Mouse (Mus musculus) intestine, embryonic 15.5 days (tissue): ENCODE results near the gene Ttc27. TPM values are rescaled to one million over a fixed set of nuclear protein-coding genes. Genes with fewer than 3 reads are reported as not detected.

ENCODE experiments used
- ATAC-seq: fragments of 200-750 bp; cut with Nextera tagmentation; 2 replicates; pipeline ENCODE4 v1.8.0; 2017; ENCODE audit warnings: moderate TSS enrichment, moderate library complexity
- H3K27ac ChIP-seq: fragments of 300-500 bp; sonication (generic); 2 replicates; pipeline ENCODE4 v1.5.1; 2015; ENCODE audit warnings: mild to moderate bottlenecking, inconsistent platforms
- H3K27me3 ChIP-seq: fragments of 300-500 bp; sonication (generic); replicated peaks from 2 replicates; pipeline ENCODE4 v1.6.1; 2015; ENCODE audit warnings: inconsistent platforms
- H3K36me3 ChIP-seq: fragments of 300-500 bp; sonication (generic); 2 replicates; pipeline ENCODE4 v1.6.1; 2015; ENCODE audit warnings: inconsistent platforms
- H3K4me1 ChIP-seq: fragments of 300-500 bp; sonication (generic); replicated peaks from 2 replicates; pipeline ENCODE4 v1.6.1; 2015; ENCODE audit warnings: inconsistent platforms
- H3K4me2 ChIP-seq: fragments of 300-500 bp; sonication (generic); replicated peaks from 2 replicates; pipeline ENCODE4 v1.6.1; 2015; ENCODE audit warnings: mild to moderate bottlenecking, inconsistent platforms
- H3K4me3 ChIP-seq: fragments of 300-500 bp; sonication (generic); replicated peaks from 2 replicates; pipeline ENCODE4 v1.5.1; 2015; ENCODE audit warnings: inconsistent platforms
- H3K9ac ChIP-seq: fragments of 300-500 bp; sonication (generic); 2 replicates; pipeline ENCODE4 v1.6.1; 2015; ENCODE audit warnings: inconsistent platforms
- H3K9me3 ChIP-seq: fragments of 300-500 bp; sonication (generic); 2 replicates; pipeline ENCODE4 v1.6.1; 2016; ENCODE audit warnings: inconsistent platforms
- WGBS: fragments of 180-500 bp; shearing (Covaris S2); methylation state at CpG from one replicate; pipeline ENCODE4 v1.1.7; 2015; 5-methylcytosine and 5-hydroxymethylcytosine counted together
- polyA plus RNA-seq: library from polyadenylated mRNA; unstranded; fragments of >200 nt; fragmentation: Nextera tagmentation; extraction: Ambion mirVana; gene quantifications from 2 replicates; pipeline ENCODE4 v1.2.1, GENCODE M21; 2015

Ttc27 gene
- polyA plus RNA-seq, 1 experiment from 2014 or later = 22.8 TPM

- 71% methylated on average over 1 of the region's 1 CpGs for WGBS
- no peaks in the 10 kb centered on the region for H3K9me3 ChIP-seq
- no peak; the same call in 1 of the 2 replicates for ATAC-seq
- H3K27me3 ChIP-seq = no peaks in the 10 kb centered on the region
- no peaks in the 10 kb centered on the region for H3K36me3 ChIP-seq
- H3K9ac ChIP-seq = no peak overlapping the region
- peak overlapping the region; percentile 14; the same call in 1 of the 2 replicates for H3K27ac ChIP-seq
- peaks cover 7% of the 10 kb centered on the region; the same call in 1 of the 2 replicates for H3K4me1 ChIP-seq
- peak overlapping the region; percentile 27; the same call in 1 of the 2 replicates for H3K4me2 ChIP-seq
- no peak overlapping the region for H3K4me3 ChIP-seq
These were observed 186.8 kb downstream of the Ttc27 start for GRCm38 (mm10) chr17:74904332-74904687.

GRCm38 (mm10) chr17:74904956-74905355, 187.4 kb downstream of the Ttc27 start:
- Histone ChIP-seq H3K4me1 (peaks cover 7% of the 10 kb centered on the region; the same call in 1 of the 2 replicates), H3K9me3 (no peaks in the 10 kb centered on the region), H3K4me2 (no peak overlapping the region), H3K4me3 (no peak overlapping the region), H3K27me3 (no peaks in the 10 kb centered on the region), H3K36me3 (no peaks in the 10 kb centered on the region), H3K9ac (no peak overlapping the region), H3K27ac (no peak overlapping the region)
- ATAC-seq = no peak
- 93% methylated on average over 3 of the region's 3 CpGs for WGBS

DNA sequence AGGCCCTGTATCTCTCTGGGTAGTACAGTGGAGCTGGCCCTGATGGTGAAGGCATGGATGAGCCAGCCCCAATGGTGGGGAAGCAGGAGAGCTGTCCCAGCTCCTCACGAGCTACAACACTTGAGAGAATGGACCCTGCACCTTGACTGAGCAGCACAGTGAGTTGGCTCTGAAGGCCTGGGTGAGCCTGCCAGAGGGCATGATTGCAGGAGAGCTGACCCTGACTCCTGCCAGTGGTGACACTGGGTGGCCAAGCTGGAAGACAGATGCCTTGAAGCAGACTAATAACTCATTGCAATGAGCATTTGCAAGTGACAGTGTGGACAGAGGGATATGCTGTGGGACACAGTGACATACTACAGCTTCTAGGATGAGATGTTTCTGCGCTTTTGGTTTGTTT, 195.5 kb downstream of the Ttc27 start:
- WGBS = 94% methylated on average over 2 of the region's 2 CpGs
- Histone ChIP-seq H3K9me3 (no peaks in the 10 kb centered on the region), H3K4me3 (no peak overlapping the region), H3K4me2 (no peak overlapping the region), H3K4me1 (no peaks in the 10 kb centered on the region), H3K27ac (no peak overlapping the region), H3K27me3 (no peaks in the 10 kb centered on the region), H3K9ac (no peak overlapping the region), H3K36me3 (no peaks in the 10 kb centered on the region)
- ATAC-seq = no peak

Other genes with a start within 250 kb of the Ttc27 start
- gene Yipf4, start 228.2 kb upstream of the Ttc27 start, polyA plus RNA-seq = 62.6 and 74.2 TPM in 2 replicates
- 68.7 and 83.2 TPM in 2 replicates for gene Birc6, start 189.4 kb upstream of the Ttc27 start, polyA plus RNA-seq